Comparison of ENCODE assay signal across 15 mouse cellular contexts in genomic region chr11:29148901-29149300, GRCm38 (mm10).
"Had no signal": no experiment of that assay in that cellular context is flagged by ENCODE, and none has a peak within 500 bp of the region (broad histone marks: within the 10 kb centered on the region; RNA-seq: fewer than 3 reads in every experiment).

No protein-coding gene starts in this region.

- H3K27ac ChIP-seq: layer of hippocampus, adult 2 months; limb, embryonic 13.5 days; liver, embryonic 12.5 days; midbrain, embryonic 10.5 days; midbrain, embryonic 15.5 days had no signal

- H3K9me3 ChIP-seq: limb, embryonic 13.5 days; liver, embryonic 12.5 days; midbrain, embryonic 10.5 days; midbrain, embryonic 15.5 days had no signal

- DNase-seq: kidney, adult 2 months; kidney, postnatal 10 days; kidney, postnatal 4 days; left cerebral cortex, postnatal 4 days; lung, embryonic 14.5 days; lung, postnatal 10 days; lung, postnatal 4 days; thymus, adult 18-20 months; thymus, postnatal 25 days had no signal

- H3K27me3 ChIP-seq: limb, embryonic 13.5 days; liver, embryonic 12.5 days; midbrain, embryonic 15.5 days had no signal

- H3K4me1 ChIP-seq: limb, embryonic 13.5 days; liver, embryonic 12.5 days; midbrain, embryonic 10.5 days; midbrain, embryonic 15.5 days had no signal

- H3K4me2 ChIP-seq: limb, embryonic 13.5 days; liver, embryonic 12.5 days; lung, embryonic 14.5 days; midbrain, embryonic 15.5 days had no signal

- ATAC-seq: intestine, embryonic 16.5 days; liver, embryonic 12.5 days; midbrain, embryonic 15.5 days had no signal

- H3K9ac ChIP-seq: limb, embryonic 13.5 days; liver, embryonic 12.5 days; lung, embryonic 14.5 days; midbrain, embryonic 15.5 days had no signal

- H3K4me3 ChIP-seq: layer of hippocampus, adult 2 months; limb, embryonic 13.5 days; liver, embryonic 12.5 days; midbrain, embryonic 10.5 days; midbrain, embryonic 15.5 days had no signal
